Mouse (Mus musculus) mouse trophoblast stem cell (cell line): ENCODE measurements around the gene Mrgprh.

Source experiments
- in situ Hi-C, 2 experiments: fragments of 300-500 bp; cut with MseI, MboI; formaldehyde crosslinking; loops; 2 replicates in 1 of 2; 3 replicates in 1 of 2; pipeline ENCODE4 v1.15.1; 2025

The Mrgprh gene

GRCm38 (mm10) chr17:12916588-12917380, 41.0 kb downstream of the Mrgprh start:
- in situ Hi-C loops: no loop called here

GRCm38 (mm10) chr17:12921073-12921472, 45.2 kb downstream of the Mrgprh start:
- in situ Hi-C loops: no loop called here

- in situ Hi-C loops: no loop called here
Measured at GRCm38 (mm10) chr17:12925001-12925400, 49.2 kb downstream of the Mrgprh start.

- in situ Hi-C loops: no loop called here
Measured at GRCm38 (mm10) chr17:12925703-12926180, 49.9 kb downstream of the Mrgprh start.
